Mouse (Mus musculus): Measurements from ENCODE around the gene Gtf3c5. TPM values are rescaled to one million over a fixed set of nuclear protein-coding genes. Genes with fewer than 3 reads are reported as not detected.
A peak's percentile ranks its signal among the peaks of the same experiment; 100 is the strongest.

Gtf3c5 gene
- polyA plus RNA-seq (2015; fragmentation: Nextera tagmentation; extraction: Ambion mirVana): 51.0 and 51.6 TPM in 2 replicates

GRCm38 (mm10) chr2:28583651-28584050 is at the start of gene Gtf3c5:
Gene Gtf3c5, minus strand, starts transcription at chr2:28583751.
- H3K4me3 ChIP-seq (replicated peaks): peak within 1 kb of the TSS; percentile 72
- peak within 1 kb of the TSS; percentile 94 for H3K27ac ChIP-seq
- peaks cover 29% of the 10 kb centered on the region for H3K4me1 ChIP-seq (replicated peaks)
- peak within 1 kb of the TSS; percentile 62 for H3K4me2 ChIP-seq (replicated peaks)
- H3K36me3 ChIP-seq: peaks cover 18% of the 10 kb centered on the region
- H3K9me3 ChIP-seq: no peaks in the 10 kb centered on the region
- no peak for ATAC-seq
- H3K27me3 ChIP-seq: 0 out of 2 replicates have a peak, but pooled peaks cover 4% of the 10 kb centered on the region
- peak within 1 kb of the TSS; percentile 72 for H3K9ac ChIP-seq (replicated peaks)
- WGBS: 76% methylated on average over 9 of the region's 9 CpGs

DNA sequence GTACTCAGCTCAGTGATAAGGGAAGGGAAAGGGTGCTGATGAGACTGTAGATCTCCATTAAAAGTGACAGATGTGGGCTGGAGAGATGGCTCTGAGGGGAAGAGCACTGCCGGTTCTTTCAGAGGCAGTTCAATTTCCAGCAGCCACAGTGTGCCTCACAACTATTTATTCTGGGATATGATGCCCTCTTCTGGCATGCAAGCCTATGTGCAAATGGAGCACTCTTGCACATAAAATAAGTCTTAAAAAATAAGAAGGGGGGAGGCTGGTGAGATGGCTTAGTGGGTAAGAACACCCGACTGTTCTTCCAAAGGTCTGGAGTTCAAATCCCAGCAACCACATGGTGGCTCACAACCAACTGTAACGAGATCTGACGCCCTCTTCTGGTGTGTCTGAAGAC is 49.6 kb upstream of the Gtf3c5 start:
- WGBS: 59% methylated on average over 4 of the region's 4 CpGs
- H3K4me3 ChIP-seq (replicated peaks): no peak overlapping the region
- no peaks in the 10 kb centered on the region for H3K9me3 ChIP-seq
- no peak overlapping the region for H3K27ac ChIP-seq
- no peak overlapping the region for H3K9ac ChIP-seq (replicated peaks)
- H3K36me3 ChIP-seq: no peaks in the 10 kb centered on the region
- no peak for ATAC-seq
- H3K27me3 ChIP-seq: no peaks in the 10 kb centered on the region
- peaks cover 4% of the 10 kb centered on the region; the same call in 1 of the 2 replicates for H3K4me1 ChIP-seq (replicated peaks)
- H3K4me2 ChIP-seq (replicated peaks): no peak overlapping the region

- H3K4me1 ChIP-seq (replicated peaks): peaks cover 4% of the 10 kb centered on the region; the same call in 1 of the 2 replicates
- no peak overlapping the region for H3K27ac ChIP-seq
- no peaks in the 10 kb centered on the region for H3K27me3 ChIP-seq
- ATAC-seq: no peak
- H3K4me3 ChIP-seq (replicated peaks): no peak overlapping the region
- no peak overlapping the region for H3K9ac ChIP-seq (replicated peaks)
- 44% methylated on average over 1 of the region's 1 CpGs for WGBS
- H3K4me2 ChIP-seq (replicated peaks): no peak overlapping the region
- H3K9me3 ChIP-seq: no peaks in the 10 kb centered on the region
- no peaks in the 10 kb centered on the region for H3K36me3 ChIP-seq
Measured at GRCm38 (mm10) chr2:28632626-28633025, 49.1 kb upstream of the Gtf3c5 start.

DNA sequence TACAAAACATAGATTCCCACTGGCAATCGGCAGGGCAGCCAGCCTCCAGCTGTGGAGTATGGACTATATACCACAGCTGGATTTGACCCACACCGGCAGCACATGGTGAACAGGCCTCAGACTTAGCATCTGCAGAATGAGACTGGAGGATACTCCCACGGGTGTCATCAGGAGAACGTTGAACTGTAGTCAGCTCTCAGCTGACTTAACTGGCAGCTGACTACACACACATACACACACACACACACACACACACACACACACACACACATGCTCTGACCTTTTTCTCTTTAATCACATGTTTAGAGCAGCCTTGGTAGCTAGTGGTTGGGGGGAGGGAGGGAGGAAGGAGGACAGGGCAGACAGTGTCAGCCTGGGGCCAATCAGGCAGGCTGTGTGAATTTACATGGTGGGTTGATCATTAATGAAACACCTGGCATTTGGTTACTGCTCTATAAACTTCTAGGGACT is 46.4 kb upstream of the Gtf3c5 start:
- Histone ChIP-seq H3K4me2 (replicated peaks) (no peak overlapping the region), H3K27ac (no peak overlapping the region), H3K36me3 (no peaks in the 10 kb centered on the region), H3K9ac (replicated peaks) (no peak overlapping the region), H3K27me3 (no peaks in the 10 kb centered on the region), H3K4me3 (replicated peaks) (no peak overlapping the region), H3K4me1 (replicated peaks) (peaks cover 4% of the 10 kb centered on the region; the same call in 1 of the 2 replicates), H3K9me3 (no peaks in the 10 kb centered on the region)
- 57% methylated on average over 4 of the region's 4 CpGs for WGBS
- ATAC-seq: no peak

GRCm38 (mm10) chr2:28628053-28628452 is 44.5 kb upstream of the Gtf3c5 start:
- 67% methylated on average over 2 of the region's 2 CpGs for WGBS
- no peak overlapping the region for H3K4me2 ChIP-seq (replicated peaks)
- no peak for ATAC-seq
- H3K9ac ChIP-seq (replicated peaks): no peak overlapping the region
- peaks cover 4% of the 10 kb centered on the region; the same call in 1 of the 2 replicates for H3K4me1 ChIP-seq (replicated peaks)
- no peak overlapping the region for H3K27ac ChIP-seq
- H3K27me3 ChIP-seq: peaks cover 3% of the 10 kb centered on the region; the same call in 1 of the 2 replicates
- H3K36me3 ChIP-seq: no peaks in the 10 kb centered on the region
- H3K4me3 ChIP-seq (replicated peaks): no peak overlapping the region
- H3K9me3 ChIP-seq: no peaks in the 10 kb centered on the region

DNA sequence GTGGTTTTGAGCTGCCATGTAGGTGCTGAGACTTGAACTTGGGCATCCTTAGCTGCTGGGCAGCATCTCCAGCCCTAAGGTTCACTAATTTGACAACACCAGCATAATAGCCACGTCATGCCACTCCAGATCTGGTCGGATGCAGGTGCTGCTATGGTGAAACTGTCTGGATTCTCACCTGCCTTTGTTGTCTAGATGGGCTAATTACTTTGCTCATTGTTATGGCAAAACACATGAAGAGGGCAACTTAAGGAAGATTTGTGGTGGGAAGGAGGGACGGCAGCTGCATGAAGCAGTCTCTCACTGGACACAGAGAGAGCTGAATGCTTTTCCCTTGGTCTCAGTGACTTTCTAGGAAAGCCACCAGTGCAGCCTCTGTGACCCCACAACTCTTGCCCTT is 42.5 kb upstream of the Gtf3c5 start:
- Histone ChIP-seq H3K4me3 (replicated peaks) (no peak overlapping the region), H3K27ac (no peak overlapping the region), H3K36me3 (no peaks in the 10 kb centered on the region), H3K4me2 (replicated peaks) (no peak overlapping the region), H3K9ac (replicated peaks) (no peak overlapping the region), H3K27me3 (peaks cover 16% of the 10 kb centered on the region), H3K9me3 (no peaks in the 10 kb centered on the region), H3K4me1 (replicated peaks) (peaks cover 8% of the 10 kb centered on the region; the same call in 1 of the 2 replicates)
- no peak for ATAC-seq
- 82% methylated on average over 3 of the region's 3 CpGs for WGBS

GRCm38 (mm10) chr2:28624870-28625269 is 41.3 kb upstream of the Gtf3c5 start:
- H3K9me3 ChIP-seq: no peaks in the 10 kb centered on the region
- no peak overlapping the region for H3K4me3 ChIP-seq (replicated peaks)
- ATAC-seq: no peak
- WGBS: 93% methylated on average over 3 of the region's 3 CpGs
- H3K4me2 ChIP-seq (replicated peaks): no peak overlapping the region
- no peak overlapping the region for H3K27ac ChIP-seq
- no peaks in the 10 kb centered on the region for H3K36me3 ChIP-seq
- H3K27me3 ChIP-seq: peaks cover 21% of the 10 kb centered on the region
- peaks cover 5% of the 10 kb centered on the region; the same call in 1 of the 2 replicates for H3K4me1 ChIP-seq (replicated peaks)
- no peak overlapping the region for H3K9ac ChIP-seq (replicated peaks)

DNA sequence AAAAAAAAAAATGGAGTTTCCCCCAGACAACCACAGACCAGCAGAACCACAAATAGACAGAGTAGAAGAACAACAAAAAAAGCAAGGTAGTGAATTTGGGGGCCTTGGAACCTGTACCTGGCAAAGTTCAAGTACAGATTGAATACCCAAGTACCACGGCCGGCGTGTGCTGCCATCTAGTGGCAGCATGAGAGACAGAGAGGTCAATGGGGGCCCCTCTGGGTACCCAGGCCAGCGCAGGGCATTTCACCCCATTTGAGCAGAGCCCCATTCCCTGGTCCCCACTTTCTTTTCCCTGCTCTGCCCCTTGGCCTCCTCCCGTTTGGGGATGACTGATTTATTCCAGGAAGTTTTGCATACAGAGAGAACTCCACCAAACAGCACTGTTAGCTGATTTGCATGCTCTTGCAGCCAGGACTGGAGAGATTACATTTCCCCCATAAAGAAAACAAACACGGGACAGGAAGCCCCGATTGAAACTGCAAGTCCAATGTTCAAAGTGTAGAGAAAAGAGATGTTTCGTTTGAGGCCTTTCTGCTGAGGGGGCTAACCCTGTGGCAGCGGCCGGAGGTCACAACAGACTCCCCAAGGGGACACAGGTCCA is 39.1 kb upstream of the Gtf3c5 start:
- ATAC-seq: no peak
- 24% methylated on average over 10 of the region's 10 CpGs for WGBS
- Histone ChIP-seq H3K36me3 (no peaks in the 10 kb centered on the region), H3K4me2 (replicated peaks) (no peak overlapping the region), H3K9ac (replicated peaks) (no peak overlapping the region), H3K27ac (no peak overlapping the region), H3K27me3 (peaks cover 21% of the 10 kb centered on the region), H3K4me1 (replicated peaks) (0 out of 2 replicates have a peak, but pooled peaks cover 4% of the 10 kb centered on the region), H3K4me3 (replicated peaks) (no peak overlapping the region), H3K9me3 (no peaks in the 10 kb centered on the region)

- H3K4me3 ChIP-seq (replicated peaks): no peak within 1 kb of the TSS
- H3K4me2 ChIP-seq (replicated peaks): no peak within 1 kb of the TSS
- H3K27ac ChIP-seq: no peak within 1 kb of the TSS
- WGBS: 5% methylated on average over 16 of the region's 16 CpGs
- no peaks in the 10 kb centered on the region for H3K9me3 ChIP-seq
- H3K36me3 ChIP-seq: no peaks in the 10 kb centered on the region
- H3K9ac ChIP-seq (replicated peaks): no peak within 1 kb of the TSS
- 0 out of 2 replicates have a peak, but pooled peaks cover 4% of the 10 kb centered on the region for H3K4me1 ChIP-seq (replicated peaks)
- peaks cover 21% of the 10 kb centered on the region for H3K27me3 ChIP-seq
- ATAC-seq: no peak
Measured at GRCm38 (mm10) chr2:28621664-28622171, 38.2 kb upstream of the Gtf3c5 start, which contains the start of gene Gfi1b. Gene Gfi1b, minus strand, starts transcription at chr2:28621982.

- Histone ChIP-seq H3K4me1 (replicated peaks) (0 out of 2 replicates have a peak, but pooled peaks cover 4% of the 10 kb centered on the region), H3K9me3 (no peaks in the 10 kb centered on the region), H3K27me3 (peaks cover 21% of the 10 kb centered on the region), H3K36me3 (no peaks in the 10 kb centered on the region), H3K27ac (no peak overlapping the region), H3K4me3 (replicated peaks) (no peak overlapping the region), H3K4me2 (replicated peaks) (no peak overlapping the region), H3K9ac (replicated peaks) (no peak overlapping the region)
- 38% methylated on average over 2 of the region's 2 CpGs for WGBS
- ATAC-seq: no peak
Measured at GRCm38 (mm10) chr2:28621111-28621510, 37.6 kb upstream of the Gtf3c5 start.

GRCm38 (mm10) chr2:28620522-28620921 is 37.0 kb upstream of the Gtf3c5 start:
- Histone ChIP-seq H3K27me3 (peaks cover 21% of the 10 kb centered on the region), H3K27ac (no peak overlapping the region), H3K9ac (replicated peaks) (no peak overlapping the region), H3K4me3 (replicated peaks) (no peak overlapping the region), H3K4me2 (replicated peaks) (no peak overlapping the region), H3K9me3 (no peaks in the 10 kb centered on the region), H3K4me1 (replicated peaks) (0 out of 2 replicates have a peak, but pooled peaks cover 4% of the 10 kb centered on the region), H3K36me3 (no peaks in the 10 kb centered on the region)
- no peak for ATAC-seq
- 71% methylated on average over 10 of the region's 10 CpGs for WGBS

- Histone ChIP-seq H3K36me3 (no peaks in the 10 kb centered on the region), H3K4me3 (replicated peaks) (no peak overlapping the region), H3K9ac (replicated peaks) (no peak overlapping the region), H3K4me2 (replicated peaks) (no peak overlapping the region), H3K27me3 (peaks cover 21% of the 10 kb centered on the region), H3K9me3 (no peaks in the 10 kb centered on the region), H3K27ac (no peak overlapping the region), H3K4me1 (replicated peaks) (0 out of 2 replicates have a peak, but pooled peaks cover 4% of the 10 kb centered on the region)
- WGBS: 85% methylated on average over 6 of the region's 6 CpGs
- ATAC-seq: no peak
Measured at GRCm38 (mm10) chr2:28619369-28619768, 35.8 kb upstream of the Gtf3c5 start.
